Mouse (Mus musculus): ENCODE measurements around the gene Olfr1458.

Olfr1458 gene

GRCm38 (mm10) chr19:13106675-13107074, at the start of gene Olfr1458:
TSS of gene Olfr1458 (minus strand) at chr19:13106775.
- H3K27me3 ChIP-seq (ENCODE audit: insufficient read depth, low read length), result no peaks in the 10 kb centered on the region
- no peaks in the 10 kb centered on the region for H3K4me1 ChIP-seq (replicated peaks; ENCODE audit: low read depth, low read length)
- no peak for TF ChIP-seq POU5F1 (IDR thresholded peaks at IDR 0.05; ENCODE audit: borderline replicate concordance, low read length)
- no peak for TF ChIP-seq NANOG (IDR thresholded peaks at IDR 0.05; ENCODE audit: borderline replicate concordance, low read length)
- TF ChIP-seq CTCF (conservative IDR thresholded peaks at IDR 0.05; ENCODE audit: low read length), result no peak
- no peak within 1 kb of the TSS for H3K4me3 ChIP-seq (replicated peaks; ENCODE audit: low read length)
- H3K9me3 ChIP-seq (ENCODE audit: low read length), result no peaks in the 10 kb centered on the region
- no peaks in the 10 kb centered on the region for H3K36me3 ChIP-seq (ENCODE audit: insufficient read depth, low read length)

- Histone ChIP-seq H3K4me1 (replicated peaks; ENCODE audit: low read depth, low read length) (no peaks in the 10 kb centered on the region), H3K4me3 (replicated peaks; ENCODE audit: low read length) (no peak within 1 kb of the TSS), H3K36me3 (ENCODE audit: insufficient read depth, low read length) (no peaks in the 10 kb centered on the region), H3K9me3 (ENCODE audit: low read length) (peaks cover 12% of the 10 kb centered on the region; the same call in 1 of the 2 replicates), H3K27me3 (ENCODE audit: insufficient read depth, low read length) (no peaks in the 10 kb centered on the region)
- TF ChIP-seq POU5F1 (IDR thresholded peaks at IDR 0.05; ENCODE audit: borderline replicate concordance, low read length), result no peak
- no peak for TF ChIP-seq NANOG (IDR thresholded peaks at IDR 0.05; ENCODE audit: borderline replicate concordance, low read length)
- no peak for TF ChIP-seq CTCF (conservative IDR thresholded peaks at IDR 0.05; ENCODE audit: low read length)
Measured at GRCm38 (mm10) chr19:13149449-13149848, 42.9 kb upstream of the Olfr1458 start, which contains the start of gene Olfr1459. TSS of gene Olfr1459 (minus strand) at chr19:13149549.

GRCm38 (mm10) chr19:13097791-13098190, 8.8 kb downstream of the Olfr1458 start, which contains the start of gene Olfr1457:
TSS of gene Olfr1457 (minus strand) at chr19:13097891.
- no peaks in the 10 kb centered on the region for H3K9me3 ChIP-seq (ENCODE audit: low read length)
- no peaks in the 10 kb centered on the region for H3K4me1 ChIP-seq (replicated peaks; ENCODE audit: low read depth, low read length)
- TF ChIP-seq POU5F1 (IDR thresholded peaks at IDR 0.05; ENCODE audit: borderline replicate concordance, low read length) (no peak), CTCF (conservative IDR thresholded peaks at IDR 0.05; ENCODE audit: low read length) (no peak), NANOG (IDR thresholded peaks at IDR 0.05; ENCODE audit: borderline replicate concordance, low read length) (no peak)
- no peaks in the 10 kb centered on the region for H3K27me3 ChIP-seq (ENCODE audit: insufficient read depth, low read length)
- no peaks in the 10 kb centered on the region for H3K36me3 ChIP-seq (ENCODE audit: insufficient read depth, low read length)
- no peak within 1 kb of the TSS for H3K4me3 ChIP-seq (replicated peaks; ENCODE audit: low read length)

GRCm38 (mm10) chr19:13093908-13094307, 12.7 kb downstream of the Olfr1458 start:
- Histone ChIP-seq H3K9me3 (ENCODE audit: low read length) (no peaks in the 10 kb centered on the region), H3K4me1 (replicated peaks; ENCODE audit: low read depth, low read length) (no peaks in the 10 kb centered on the region), H3K36me3 (ENCODE audit: insufficient read depth, low read length) (no peaks in the 10 kb centered on the region), H3K4me3 (replicated peaks; ENCODE audit: low read length) (no peak overlapping the region), H3K27me3 (ENCODE audit: insufficient read depth, low read length) (no peaks in the 10 kb centered on the region)
- no peak for TF ChIP-seq POU5F1 (IDR thresholded peaks at IDR 0.05; ENCODE audit: borderline replicate concordance, low read length)
- TF ChIP-seq NANOG (IDR thresholded peaks at IDR 0.05; ENCODE audit: borderline replicate concordance, low read length), result no peak
- TF ChIP-seq CTCF (conservative IDR thresholded peaks at IDR 0.05; ENCODE audit: low read length), result no peak

- no peaks in the 10 kb centered on the region for H3K27me3 ChIP-seq (ENCODE audit: insufficient read depth, low read length)
- TF ChIP-seq CTCF (conservative IDR thresholded peaks at IDR 0.05; ENCODE audit: low read length) (no peak), NANOG (IDR thresholded peaks at IDR 0.05; ENCODE audit: borderline replicate concordance, low read length) (no peak), POU5F1 (IDR thresholded peaks at IDR 0.05; ENCODE audit: borderline replicate concordance, low read length) (no peak)
- H3K4me1 ChIP-seq (replicated peaks; ENCODE audit: low read depth, low read length), result no peaks in the 10 kb centered on the region
- no peaks in the 10 kb centered on the region for H3K36me3 ChIP-seq (ENCODE audit: insufficient read depth, low read length)
- peaks cover 5% of the 10 kb centered on the region; the same call in 1 of the 2 replicates for H3K9me3 ChIP-seq (ENCODE audit: low read length)
- no peak within 1 kb of the TSS for H3K4me3 ChIP-seq (replicated peaks; ENCODE audit: low read length)
Measured at GRCm38 (mm10) chr19:13060310-13060709, 46.3 kb downstream of the Olfr1458 start, which contains the start of gene Olfr1454. TSS of gene Olfr1454 (plus strand) at chr19:13060610.

Measured in E14TG2a.4 (cell line).